Mouse (Mus musculus) small intestine, adult 2 months (tissue): ENCODE data around the gene Sipa1.

Source experiments
- CTCF ChIP-seq: fragments of 200-500 bp; IDR thresholded peaks from 2 replicates; pipeline ENCODE4 v1.5.1; 2012; ENCODE audit warnings: low read depth, mild to moderate bottlenecking, control low read depth, inconsistent platforms, low read length, moderate library complexity, mixed read lengths; ENCODE audit not compliant: insufficient replicate concordance, insufficient read length; ENCODE audit errors: extremely low read depth
- POLR2A ChIP-seq: fragments of 200-500 bp; IDR thresholded peaks from 2 replicates; pipeline ENCODE4 v1.6.1; 2012; ENCODE audit warnings: low read depth, mild to moderate bottlenecking, control low read depth, inconsistent platforms, low read length, moderate library complexity

- TF ChIP-seq CTCF (peak; percentile 17; the same call in 1 of the 2 replicates), POLR2A (peak; percentile 72)
These were observed 24.9 kb upstream of the Sipa1 start, which contains the start of the genes Map3k11 and Pcnx3 for GRCm38 (mm10) chr19:5688200-5689087.
